Mouse (Mus musculus) spleen, adult 2 months (tissue): ENCODE measurements around the gene Celsr2.

Experiments used
- CTCF ChIP-seq: fragments of 200-500 bp; IDR thresholded peaks from 2 replicates; pipeline ENCODE4 v1.5.1; 2011; ENCODE audit warnings: mild to moderate bottlenecking, inconsistent platforms; ENCODE audit not compliant: insufficient read depth, insufficient read length, insufficient replicate concordance; ENCODE audit errors: extremely low read depth
- POLR2A ChIP-seq: fragments of 200-500 bp; IDR thresholded peaks from 2 replicates; pipeline ENCODE4 v1.6.1; 2011; ENCODE audit warnings: low read depth, low read length, inconsistent platforms

GRCm38 (mm10) chr3:108341040-108341439 is 74.3 kb downstream of the Celsr2 start:
- TF ChIP-seq CTCF: no peak
- no peak for TF ChIP-seq POLR2A
